Mouse (Mus musculus) limb, embryonic 14.5 days (tissue): ENCODE results near the gene Grin2c. TPM values are rescaled to one million over a fixed set of nuclear protein-coding genes. Genes with fewer than 3 reads are reported as not detected.

ENCODE experiments used
- ATAC-seq: fragments of 200-750 bp; cut with Nextera tagmentation; 2 replicates; pipeline ENCODE4 v1.8.0; 2017; ENCODE audit warnings: low read depth, moderate number of reproducible peaks, moderate TSS enrichment; ENCODE audit not compliant: low FRiP score
- DNase-seq: peaks from one replicate; pipeline ENCODE4 v3.0.0-alpha.2; 2015; ENCODE audit warnings: low spot score
- H3K27ac ChIP-seq: fragments of 300-500 bp; sonication (generic); replicated peaks from 2 replicates; pipeline ENCODE4 v1.5.1; 2014; ENCODE audit warnings: low read depth, mild to moderate bottlenecking, low read length, moderate library complexity, mixed read lengths
- H3K27me3 ChIP-seq: fragments of 300-500 bp; sonication (generic); 2 replicates; pipeline ENCODE4 v1.6.1; 2014; ENCODE audit warnings: low read length, mixed read lengths; ENCODE audit not compliant: control insufficient read depth, insufficient read depth
- H3K36me3 ChIP-seq: fragments of 300-500 bp; sonication (generic); 2 replicates; pipeline ENCODE4 v1.6.1; 2014; ENCODE audit warnings: mild to moderate bottlenecking, low read length, moderate library complexity, mixed read lengths; ENCODE audit not compliant: control insufficient read depth, insufficient read depth
- H3K4me1 ChIP-seq: fragments of 300-500 bp; sonication (generic); 2 replicates; pipeline ENCODE4 v1.6.1; 2014; ENCODE audit warnings: antibody characterized with exemption, low read length, mixed read lengths; ENCODE audit not compliant: control insufficient read depth, insufficient read depth
- H3K4me2 ChIP-seq: fragments of 300-500 bp; sonication (generic); replicated peaks from 2 replicates; pipeline ENCODE4 v1.6.1; 2014; ENCODE audit warnings: low read depth, mild to moderate bottlenecking, low read length, moderate library complexity; ENCODE audit not compliant: severe bottlenecking
- H3K4me3 ChIP-seq: fragments of 300-500 bp; sonication (generic); replicated peaks from 2 replicates; pipeline ENCODE4 v1.5.1; 2014; ENCODE audit warnings: low read length
- H3K9ac ChIP-seq: fragments of 300-500 bp; sonication (generic); 2 replicates; pipeline ENCODE4 v1.6.1; 2014; ENCODE audit warnings: mild to moderate bottlenecking, low read depth, low read length, moderate library complexity; ENCODE audit not compliant: severe bottlenecking
- H3K9me3 ChIP-seq: fragments of 300-500 bp; sonication (generic); 2 replicates; pipeline ENCODE4 v1.6.1; 2016; ENCODE audit warnings: low read length; ENCODE audit not compliant: control insufficient read depth
- POLR2A ChIP-seq: fragments of 200-500 bp; IDR thresholded peaks from 2 replicates; pipeline ENCODE4 v1.8.0; 2012; ENCODE audit warnings: inconsistent platforms, mild to moderate bottlenecking, moderate library complexity, borderline replicate concordance; ENCODE audit not compliant: insufficient read depth, insufficient read length; ENCODE audit errors: extremely low read depth
- WGBS: fragments of 180-500 bp; shearing (Covaris S2); extraction: QIAGEN DNeasy Blood & Tissue Kit; methylation state at CpG from one replicate; pipeline ENCODE4 v1.1.7; 2014; 5-methylcytosine and 5-hydroxymethylcytosine counted together
- polyA plus RNA-seq, 2 experiments: library from polyadenylated mRNA; depleted of rRNA in 1 of 2; stranded (reverse) in 1 of 2; unstranded in 1 of 2; fragments of >200 nt; fragmentation: Nextera tagmentation in 1 of 2; extraction: Ambion mirVana in 1 of 2; gene quantifications; 2 replicates each; pipeline versions ENCODE4 v1.2.1 to v1.2.3; 2012 to 2014

The Grin2c gene
- polyA plus RNA-seq, 2 experiments: 0.21 TPM; not detected in 1

DNA sequence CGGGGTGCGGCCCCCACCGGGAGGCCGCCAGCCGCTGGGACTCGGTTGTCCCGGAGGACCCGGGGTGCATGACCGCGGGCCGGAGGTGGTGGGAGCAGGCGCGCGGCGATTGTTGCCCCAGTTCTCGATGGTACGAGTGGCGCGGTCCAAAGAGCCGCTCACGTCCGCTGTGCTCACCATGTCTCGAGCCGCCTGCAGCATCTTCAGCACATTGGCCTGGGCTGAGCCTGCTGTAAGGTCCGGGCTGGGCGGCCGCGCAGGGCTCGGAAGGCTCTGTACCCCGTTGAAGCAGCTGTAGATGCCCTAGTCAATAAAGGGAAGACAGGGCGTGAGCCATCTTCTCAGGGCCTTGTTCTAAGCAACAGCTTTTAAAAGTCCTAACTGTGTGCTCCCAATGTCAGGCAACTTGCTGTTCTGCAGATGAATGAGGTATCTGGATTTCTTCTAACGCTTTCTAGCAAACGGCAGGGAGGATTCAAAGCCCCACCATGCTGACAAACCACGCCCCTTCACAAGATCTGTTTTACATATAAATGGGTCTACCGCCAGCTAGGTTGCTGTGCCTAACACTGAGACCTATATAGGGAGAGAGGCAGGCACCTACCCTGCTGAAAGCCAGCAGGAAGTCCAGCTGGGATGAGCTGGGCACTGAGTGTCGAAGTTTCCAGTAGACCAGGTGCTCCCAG lies 16.5 kb downstream of the Grin2c start:
- H3K27me3 ChIP-seq: peaks cover 64% of the 10 kb centered on the region
- no peak for ATAC-seq
- no peak for TF ChIP-seq POLR2A
- no peak for DNase-seq
- H3K4me3 ChIP-seq: peak overlapping the region; percentile 39
- WGBS: 3% methylated on average over 35 of the region's 36 CpGs
- H3K9me3 ChIP-seq: no peaks in the 10 kb centered on the region
- H3K4me1 ChIP-seq: peaks cover 7% of the 10 kb centered on the region; the same call in 1 of the 2 replicates
- H3K27ac ChIP-seq: no peak overlapping the region
- peak overlapping the region; percentile 43 for H3K9ac ChIP-seq
- H3K36me3 ChIP-seq: 0 out of 2 replicates have a peak, but pooled peaks cover 3% of the 10 kb centered on the region
- H3K4me2 ChIP-seq: peak overlapping the region; percentile 77

DNA sequence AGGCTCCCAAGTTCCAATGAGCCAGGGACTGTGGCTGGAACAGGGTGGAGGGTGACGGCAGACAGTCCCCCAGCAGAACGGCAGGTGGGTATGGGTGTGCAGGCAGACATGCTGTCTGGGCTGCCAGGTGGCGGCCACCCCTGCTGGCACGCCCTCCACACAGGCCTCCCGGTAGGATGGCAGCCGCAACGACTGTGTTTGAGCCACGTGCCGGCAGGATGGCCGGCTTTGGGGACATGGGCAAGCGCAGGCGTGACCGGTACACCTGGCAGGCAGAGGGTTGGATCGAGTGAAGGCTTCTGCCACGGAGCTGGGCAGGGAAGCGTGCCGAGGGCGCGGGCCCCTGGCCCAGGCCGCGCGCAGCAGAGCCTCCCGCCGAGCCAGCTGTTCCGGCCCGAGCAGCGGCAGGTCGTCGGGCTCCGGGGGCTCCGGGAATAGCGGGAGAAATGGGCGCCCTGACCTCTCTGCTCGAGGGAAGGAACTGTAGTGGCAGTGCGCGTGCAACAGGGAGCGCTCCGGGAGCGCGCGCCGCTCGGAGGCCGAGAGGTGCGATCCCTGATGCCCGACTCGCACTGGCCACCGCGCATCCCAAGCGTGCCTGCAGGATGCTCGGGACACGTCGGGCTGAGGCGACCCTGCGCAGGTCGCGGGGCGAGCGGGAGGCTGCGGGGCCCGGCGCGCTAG lies 17.2 kb downstream of the Grin2c start:
- no peak for TF ChIP-seq POLR2A
- ATAC-seq (no peak), DNase-seq (no peak)
- Histone ChIP-seq H3K4me1 (peaks cover 7% of the 10 kb centered on the region; the same call in 1 of the 2 replicates), H3K9me3 (no peaks in the 10 kb centered on the region), H3K27me3 (peaks cover 64% of the 10 kb centered on the region), H3K4me2 (peak overlapping the region; percentile 77), H3K9ac (peak overlapping the region; percentile 43), H3K4me3 (peak overlapping the region; percentile 39), H3K27ac (no peak overlapping the region), H3K36me3 (peaks cover 9% of the 10 kb centered on the region; the same call in 1 of the 2 replicates)
- 4% methylated on average over 47 of the region's 63 CpGs for WGBS

DNA sequence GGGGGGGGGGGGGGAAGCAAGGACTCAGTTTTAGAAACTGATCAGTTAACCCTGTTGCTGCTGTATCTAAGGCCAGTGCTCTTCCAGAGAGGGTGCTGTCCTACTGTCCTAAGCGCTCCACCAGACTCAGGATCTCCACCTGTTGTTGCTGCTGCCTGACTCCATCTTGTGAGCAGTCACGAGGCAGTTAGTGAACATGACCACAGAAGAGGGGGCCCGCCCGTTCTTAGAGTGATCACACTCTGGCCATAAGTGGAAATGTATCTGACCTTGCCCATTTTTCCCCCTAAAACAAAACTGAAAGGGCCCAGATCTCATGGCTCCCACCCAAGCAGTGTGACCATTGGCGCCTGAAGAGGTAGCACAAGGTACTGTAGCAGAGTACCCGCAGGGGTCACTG lies 19.1 kb downstream of the Grin2c start:
- peaks cover 64% of the 10 kb centered on the region for H3K27me3 ChIP-seq
- no peaks in the 10 kb centered on the region for H3K9me3 ChIP-seq
- H3K4me1 ChIP-seq: peaks cover 7% of the 10 kb centered on the region; the same call in 1 of the 2 replicates
- ATAC-seq: no peak
- no peak overlapping the region for H3K4me3 ChIP-seq
- no peak for DNase-seq
- H3K36me3 ChIP-seq: peaks cover 16% of the 10 kb centered on the region
- H3K4me2 ChIP-seq: no peak overlapping the region
- 65% methylated on average over 6 of the region's 6 CpGs for WGBS
- no peak overlapping the region for H3K9ac ChIP-seq
- TF ChIP-seq POLR2A: no peak
- no peak overlapping the region for H3K27ac ChIP-seq

DNA sequence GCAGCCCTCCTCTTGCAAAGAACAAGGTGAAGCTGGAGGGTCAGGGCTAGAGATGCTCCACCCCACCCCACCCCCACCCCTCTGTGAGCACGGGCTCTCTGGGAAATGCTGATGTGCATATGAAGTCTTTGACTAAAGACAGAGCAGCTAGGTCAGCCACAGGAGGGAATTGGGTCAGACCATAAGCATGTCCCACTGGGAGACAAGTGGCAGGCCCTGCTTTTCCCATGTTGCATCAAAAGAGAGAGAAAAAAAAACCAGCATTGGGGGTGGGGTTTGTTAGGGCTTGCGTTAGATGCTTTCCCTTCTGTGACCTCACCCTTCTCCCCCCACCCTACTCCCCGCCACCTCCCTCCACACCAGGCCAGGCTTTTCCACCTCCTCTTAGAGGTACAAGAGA lies 19.8 kb downstream of the Grin2c start:
- H3K4me3 ChIP-seq: no peak overlapping the region
- H3K27me3 ChIP-seq: peaks cover 60% of the 10 kb centered on the region
- no peaks in the 10 kb centered on the region for H3K9me3 ChIP-seq
- no peak for ATAC-seq
- peaks cover 16% of the 10 kb centered on the region for H3K36me3 ChIP-seq
- H3K4me2 ChIP-seq: no peak overlapping the region
- 15% methylated on average over 3 of the region's 3 CpGs for WGBS
- peaks cover 7% of the 10 kb centered on the region; the same call in 1 of the 2 replicates for H3K4me1 ChIP-seq
- no peak for DNase-seq
- H3K27ac ChIP-seq: no peak overlapping the region
- no peak overlapping the region for H3K9ac ChIP-seq
- TF ChIP-seq POLR2A: no peak

DNA sequence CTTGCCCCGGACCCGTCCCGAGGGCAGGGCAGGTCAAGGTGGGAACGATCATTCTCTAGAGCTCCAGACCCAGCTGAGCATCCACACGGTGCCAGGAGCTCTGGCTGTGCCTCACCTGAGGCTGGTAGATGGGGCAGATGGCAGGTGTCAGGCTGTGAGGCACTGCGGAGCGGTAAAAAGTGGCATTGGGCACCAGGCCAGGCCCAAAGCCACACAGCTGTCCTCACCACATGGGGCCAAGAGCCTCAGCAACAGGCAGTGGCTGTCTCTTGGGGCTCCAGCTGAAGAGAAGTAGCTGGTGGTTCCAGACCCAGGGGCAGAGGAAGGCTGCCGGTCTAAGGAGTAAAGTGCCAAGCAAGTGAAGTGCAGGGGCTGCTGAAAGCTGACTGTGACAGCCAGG lies 20.7 kb downstream of the Grin2c start:
- 69% methylated on average over 8 of the region's 8 CpGs for WGBS
- no peak overlapping the region for H3K4me2 ChIP-seq
- ATAC-seq (peak; percentile 27; the same call in 1 of the 2 replicates), DNase-seq (no peak)
- peaks cover 17% of the 10 kb centered on the region for H3K36me3 ChIP-seq
- no peak overlapping the region for H3K9ac ChIP-seq
- H3K4me3 ChIP-seq: no peak overlapping the region
- no peak overlapping the region for H3K27ac ChIP-seq
- H3K4me1 ChIP-seq: peaks cover 7% of the 10 kb centered on the region; the same call in 1 of the 2 replicates
- peaks cover 53% of the 10 kb centered on the region for H3K27me3 ChIP-seq
- H3K9me3 ChIP-seq: no peaks in the 10 kb centered on the region
- no peak for TF ChIP-seq POLR2A
